Mouse (Mus musculus): ENCODE data around the gene Pde4b. TPM values are rescaled to one million over a fixed set of nuclear protein-coding genes. Genes with fewer than 3 reads are reported as not detected.

Pde4b gene
- polyA plus RNA-seq, 1 experiment: 14.3 TPM

DNA sequence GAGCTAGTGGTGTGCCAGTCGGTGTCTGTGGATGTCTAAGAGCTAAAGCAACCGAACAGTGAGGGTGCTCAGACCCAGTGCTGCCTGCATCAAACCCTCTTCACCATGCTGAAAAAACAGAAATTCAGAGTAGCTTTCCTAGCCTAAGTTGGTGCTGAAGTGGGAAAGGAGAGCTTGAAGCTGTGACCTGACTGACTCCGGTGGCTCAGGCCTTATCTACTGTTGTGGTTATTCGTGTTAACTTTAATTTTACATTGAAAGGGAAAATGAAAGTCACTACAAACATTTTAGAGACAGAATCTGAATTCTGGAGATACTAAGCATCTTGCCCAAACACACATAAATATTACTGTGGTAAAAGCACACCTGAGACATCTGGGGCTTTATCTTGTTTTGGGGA, 542.3 kb downstream of the Pde4b start:
- no peaks in the 10 kb centered on the region for H3K36me3 ChIP-seq (ENCODE audit: control insufficient read depth, insufficient read depth, low read length)
- no peak overlapping the region for H3K4me3 ChIP-seq (ENCODE audit: extremely low read depth, insufficient read depth, insufficient read length)

DNA sequence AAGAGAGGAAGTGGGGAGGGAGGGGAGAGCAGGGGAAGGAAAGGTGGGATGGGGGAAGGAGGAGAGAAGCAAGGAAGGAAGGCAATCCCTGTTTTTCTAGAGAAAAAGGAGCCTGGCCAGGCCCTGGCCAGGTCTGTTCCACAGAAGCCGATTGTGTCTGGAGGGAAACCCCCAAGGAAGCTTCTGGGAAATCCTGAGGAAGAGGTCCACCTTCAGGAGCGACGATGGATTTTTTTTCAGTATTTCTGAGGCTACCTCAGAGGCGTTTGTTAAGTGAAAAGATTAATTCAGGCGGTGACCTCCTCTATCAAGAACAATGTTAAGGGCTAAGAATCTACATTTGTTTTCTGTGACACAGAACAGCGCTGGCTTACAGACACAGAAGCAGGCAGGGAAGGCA, 542.9 kb downstream of the Pde4b start:
- Histone ChIP-seq H3K4me3 (ENCODE audit: extremely low read depth, insufficient read depth, insufficient read length) (no peak overlapping the region), H3K27ac (ENCODE audit: insufficient read depth, low read length) (no peak overlapping the region), H3K36me3 (ENCODE audit: control insufficient read depth, insufficient read depth, low read length) (no peaks in the 10 kb centered on the region), H3K4me1 (ENCODE audit: control insufficient read depth, insufficient read depth, insufficient read length) (peaks cover 12% of the 10 kb centered on the region), H3K27me3 (ENCODE audit: control insufficient read depth, insufficient read depth, low read length) (no peaks in the 10 kb centered on the region)
- no peak for TF ChIP-seq CTCF (IDR thresholded peaks at IDR 0.05; ENCODE audit: extremely low read depth, insufficient read depth, insufficient read length, insufficient replicate concordance)
- no peak for TF ChIP-seq POLR2A (IDR thresholded peaks at IDR 0.05; ENCODE audit: low read depth, low read length)
- DNase-seq (ENCODE audit: low read depth in 1 of 2, low spot score in 2 of 2): no peak
- 76% methylated on average over 6 of the region's 6 CpGs for whole genome bisulfite sequencing

More for the DNA sequence above, 542.3 kb downstream of the Pde4b start:
- Histone ChIP-seq H3K27me3 (ENCODE audit: control insufficient read depth, insufficient read depth, low read length) (no peaks in the 10 kb centered on the region), H3K27ac (ENCODE audit: insufficient read depth, low read length) (no peak overlapping the region), H3K4me1 (ENCODE audit: control insufficient read depth, insufficient read depth, insufficient read length) (peaks cover 16% of the 10 kb centered on the region)
- TF ChIP-seq CTCF (IDR thresholded peaks at IDR 0.05; ENCODE audit: extremely low read depth, insufficient read depth, insufficient read length, insufficient replicate concordance) (no peak), POLR2A (IDR thresholded peaks at IDR 0.05; ENCODE audit: low read depth, low read length) (no peak)
- WGBS: 34% methylated on average over 4 of the region's 4 CpGs
- DNase-seq (ENCODE audit: low read depth in 1 of 2, low spot score in 2 of 2): no peak

DNA sequence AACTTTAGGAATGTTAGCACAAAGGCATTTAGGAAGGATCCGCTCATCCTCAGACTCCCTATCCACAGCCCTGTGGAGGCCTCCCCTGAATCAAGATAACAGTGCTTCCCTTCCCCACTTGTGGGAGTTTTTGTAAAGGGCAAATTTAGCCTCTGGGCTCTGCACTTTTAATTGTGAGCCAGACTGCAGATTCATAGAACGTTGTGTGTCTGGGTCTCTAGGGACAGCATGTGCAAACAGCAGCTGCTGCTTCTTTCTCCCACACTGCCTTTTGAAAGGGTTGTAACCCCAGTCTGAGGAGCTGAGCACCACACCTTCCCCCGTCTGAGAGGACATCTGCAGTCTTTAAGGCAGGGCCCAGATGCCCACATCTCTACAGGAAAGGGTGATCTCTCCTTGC, 544.3 kb downstream of the Pde4b start:
- Histone ChIP-seq H3K4me3 (ENCODE audit: extremely low read depth, insufficient read depth, insufficient read length) (no peak overlapping the region), H3K36me3 (ENCODE audit: control insufficient read depth, insufficient read depth, low read length) (no peaks in the 10 kb centered on the region), H3K4me1 (ENCODE audit: control insufficient read depth, insufficient read depth, insufficient read length) (peaks cover 13% of the 10 kb centered on the region), H3K27me3 (ENCODE audit: control insufficient read depth, insufficient read depth, low read length) (no peaks in the 10 kb centered on the region), H3K27ac (ENCODE audit: insufficient read depth, low read length) (no peak overlapping the region)
- WGBS: 40% methylated on average over 3 of the region's 3 CpGs
- TF ChIP-seq POLR2A (IDR thresholded peaks at IDR 0.05; ENCODE audit: low read depth, low read length): no peak
- TF ChIP-seq CTCF (IDR thresholded peaks at IDR 0.05; ENCODE audit: extremely low read depth, insufficient read depth, insufficient read length, insufficient replicate concordance): no peak
- no peak for DNase-seq (ENCODE audit: low read depth in 1 of 2, low spot score in 2 of 2)

DNA sequence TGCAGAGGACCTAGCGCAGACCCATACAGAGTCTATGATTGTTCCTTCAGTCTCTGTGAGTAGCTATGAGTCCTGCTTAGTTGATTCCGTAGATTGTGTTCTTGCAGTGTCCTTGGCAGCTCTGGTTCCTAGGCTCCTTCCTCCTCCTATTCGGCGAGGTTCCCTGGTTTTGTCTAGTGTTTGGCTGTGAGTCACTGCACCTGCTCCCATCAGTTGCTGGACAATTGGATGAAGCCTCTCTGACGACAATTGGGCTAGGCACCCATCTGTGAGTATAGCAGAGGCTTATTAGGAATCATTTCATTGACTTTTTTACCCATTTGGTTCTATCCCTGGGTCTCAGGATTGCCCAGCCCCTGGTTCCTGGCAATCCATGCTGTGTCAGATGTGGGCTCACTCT, 545.9 kb downstream of the Pde4b start:
- peaks cover 13% of the 10 kb centered on the region for H3K4me1 ChIP-seq (ENCODE audit: control insufficient read depth, insufficient read depth, insufficient read length)
- WGBS: 81% methylated on average over 5 of the region's 5 CpGs
- H3K4me3 ChIP-seq (ENCODE audit: extremely low read depth, insufficient read depth, insufficient read length): no peak overlapping the region
- DNase-seq (ENCODE audit: low read depth in 1 of 2, low spot score in 2 of 2): no peak
- no peaks in the 10 kb centered on the region for H3K36me3 ChIP-seq (ENCODE audit: control insufficient read depth, insufficient read depth, low read length)
- no peaks in the 10 kb centered on the region for H3K27me3 ChIP-seq (ENCODE audit: control insufficient read depth, insufficient read depth, low read length)
- TF ChIP-seq CTCF (IDR thresholded peaks at IDR 0.05; ENCODE audit: extremely low read depth, insufficient read depth, insufficient read length, insufficient replicate concordance) (no peak), POLR2A (IDR thresholded peaks at IDR 0.05; ENCODE audit: low read depth, low read length) (no peak)
- H3K27ac ChIP-seq (ENCODE audit: insufficient read depth, low read length): no peak overlapping the region

DNA sequence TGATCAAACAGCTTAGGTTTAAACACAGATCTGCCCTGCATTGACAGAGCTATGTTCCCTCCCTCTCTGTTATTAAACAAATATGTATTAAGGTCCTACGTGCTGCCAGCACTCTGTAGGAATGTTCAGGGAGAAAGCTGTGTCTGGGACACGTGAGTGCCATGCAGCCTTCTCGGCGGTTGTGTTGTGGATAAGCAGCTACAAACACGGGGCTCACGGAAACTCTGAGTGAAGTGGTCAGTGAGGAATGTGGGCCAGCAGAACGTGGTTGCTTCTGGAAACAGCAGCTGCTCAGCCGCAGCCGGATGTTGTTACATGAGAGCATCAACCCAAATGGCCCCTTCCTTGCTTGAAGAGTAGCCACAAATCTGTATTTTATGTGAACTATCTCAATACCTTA, 547.9 kb downstream of the Pde4b start:
- Histone ChIP-seq H3K27ac (ENCODE audit: insufficient read depth, low read length) (no peak overlapping the region), H3K27me3 (ENCODE audit: control insufficient read depth, insufficient read depth, low read length) (no peaks in the 10 kb centered on the region), H3K36me3 (ENCODE audit: control insufficient read depth, insufficient read depth, low read length) (no peaks in the 10 kb centered on the region), H3K4me1 (ENCODE audit: control insufficient read depth, insufficient read depth, insufficient read length) (peaks cover 13% of the 10 kb centered on the region), H3K4me3 (ENCODE audit: extremely low read depth, insufficient read depth, insufficient read length) (no peak overlapping the region)
- no peak for DNase-seq (ENCODE audit: low read depth in 1 of 2, low spot score in 2 of 2)
- WGBS: 26% methylated on average over 9 of the region's 9 CpGs
- TF ChIP-seq POLR2A (IDR thresholded peaks at IDR 0.05; ENCODE audit: low read depth, low read length) (no peak), CTCF (IDR thresholded peaks at IDR 0.05; ENCODE audit: extremely low read depth, insufficient read depth, insufficient read length, insufficient replicate concordance) (no peak)

DNA sequence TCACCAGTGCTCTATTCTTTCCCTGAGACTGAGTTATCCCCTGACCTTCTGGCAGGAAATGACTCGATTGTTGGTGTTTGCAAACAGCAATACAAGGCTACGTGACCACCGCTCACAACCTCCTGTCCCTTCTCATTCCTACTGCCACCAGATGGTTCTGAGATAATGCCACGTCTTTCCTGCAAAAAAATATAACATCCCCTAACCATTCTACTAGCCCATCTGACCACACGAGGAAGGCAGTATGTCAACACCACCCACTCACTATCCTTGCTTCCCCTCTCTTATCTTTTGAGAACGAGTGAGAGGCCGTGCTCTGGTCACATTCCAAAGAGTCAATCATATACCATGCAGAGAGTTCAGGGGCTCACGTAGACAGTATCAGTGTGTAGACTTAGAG, 548.6 kb downstream of the Pde4b start:
- no peak for TF ChIP-seq CTCF (IDR thresholded peaks at IDR 0.05; ENCODE audit: extremely low read depth, insufficient read depth, insufficient read length, insufficient replicate concordance)
- no peak for TF ChIP-seq POLR2A (IDR thresholded peaks at IDR 0.05; ENCODE audit: low read depth, low read length)
- Histone ChIP-seq H3K4me3 (ENCODE audit: extremely low read depth, insufficient read depth, insufficient read length) (no peak overlapping the region), H3K36me3 (ENCODE audit: control insufficient read depth, insufficient read depth, low read length) (no peaks in the 10 kb centered on the region), H3K27me3 (ENCODE audit: control insufficient read depth, insufficient read depth, low read length) (no peaks in the 10 kb centered on the region), H3K27ac (ENCODE audit: insufficient read depth, low read length) (no peak overlapping the region), H3K4me1 (ENCODE audit: control insufficient read depth, insufficient read depth, insufficient read length) (peaks cover 13% of the 10 kb centered on the region)
- no peak for DNase-seq (ENCODE audit: low read depth in 1 of 2, low spot score in 2 of 2)
- WGBS: 39% methylated on average over 8 of the region's 8 CpGs

DNA sequence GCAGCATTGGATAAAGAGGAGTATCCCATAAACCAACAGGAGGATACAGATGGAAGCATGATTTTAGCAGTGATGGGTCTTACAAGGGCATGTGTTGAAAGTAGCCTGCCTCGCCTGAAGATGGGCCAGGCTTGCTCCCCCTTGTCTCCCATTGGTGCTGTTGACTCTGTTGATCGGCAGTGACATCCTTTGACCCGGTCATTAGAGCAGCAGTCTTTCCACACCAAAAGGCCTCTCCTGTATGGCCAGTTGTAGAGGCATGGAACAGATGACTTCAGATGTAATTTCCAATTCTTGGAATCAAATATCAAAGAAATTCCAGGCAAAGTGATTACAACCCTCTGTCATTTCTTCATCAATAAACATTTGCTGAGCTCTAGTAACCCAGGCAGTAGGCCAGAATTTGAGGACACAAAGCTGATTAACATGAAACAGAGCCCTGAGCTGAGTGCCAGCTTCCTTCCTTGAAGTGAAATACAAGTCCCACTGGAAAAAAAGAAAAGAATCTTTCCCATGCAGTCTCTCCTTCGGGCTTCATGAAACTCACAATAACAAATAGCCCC, 550.1 kb downstream of the Pde4b start:
- TF ChIP-seq POLR2A (IDR thresholded peaks at IDR 0.05; ENCODE audit: low read depth, low read length) (no peak), CTCF (IDR thresholded peaks at IDR 0.05; ENCODE audit: extremely low read depth, insufficient read depth, insufficient read length, insufficient replicate concordance) (no peak)
- no peak overlapping the region for H3K27ac ChIP-seq (ENCODE audit: insufficient read depth, low read length)
- H3K36me3 ChIP-seq (ENCODE audit: control insufficient read depth, insufficient read depth, low read length): no peaks in the 10 kb centered on the region
- DNase-seq (ENCODE audit: low read depth in 1 of 2, low spot score in 2 of 2): no peak
- 87% methylated on average over 4 of the region's 4 CpGs for WGBS
- H3K4me3 ChIP-seq (ENCODE audit: extremely low read depth, insufficient read depth, insufficient read length): no peak overlapping the region
- H3K27me3 ChIP-seq (ENCODE audit: control insufficient read depth, insufficient read depth, low read length): no peaks in the 10 kb centered on the region
- H3K4me1 ChIP-seq (ENCODE audit: control insufficient read depth, insufficient read depth, insufficient read length): peaks cover 5% of the 10 kb centered on the region

Data from spleen, adult 2 months (tissue).